Mouse (Mus musculus) heart, embryonic 13.5 days (tissue): Measurements from ENCODE around the gene Ntan1. TPM values are rescaled to one million over a fixed set of nuclear protein-coding genes. Genes with fewer than 3 reads are reported as not detected.
"Not testable (repeated sequence)": the region's sequence is repeated elsewhere in the genome, so short reads cannot be mapped to it uniquely, and the experiment has no call there.

Source experiments
- ATAC-seq: fragments of 200-750 bp; cut with Nextera tagmentation; 2 replicates; pipeline ENCODE4 v1.8.0; 2017; ENCODE audit warnings: moderate TSS enrichment; ENCODE audit not compliant: insufficient number of reproducible peaks, low FRiP score, low TSS enrichment; ENCODE audit errors: extremely low read depth
- H3K27ac ChIP-seq: fragments of 300-500 bp; sonication (generic); replicated peaks from 2 replicates; pipeline ENCODE4 v1.5.1; 2015; ENCODE audit warnings: moderate library complexity, mild to moderate bottlenecking, inconsistent platforms
- H3K27me3 ChIP-seq: fragments of 300-500 bp; sonication (generic); replicated peaks from 2 replicates; pipeline ENCODE4 v1.6.1; 2015; ENCODE audit warnings: mild to moderate bottlenecking, inconsistent platforms
- H3K36me3 ChIP-seq: fragments of 300-500 bp; sonication (generic); 2 replicates; pipeline ENCODE4 v1.6.1; 2015; ENCODE audit warnings: mild to moderate bottlenecking, inconsistent platforms
- H3K4me1 ChIP-seq: fragments of 300-500 bp; sonication (generic); 2 replicates; pipeline ENCODE4 v1.6.1; 2015; ENCODE audit warnings: inconsistent platforms
- H3K4me2 ChIP-seq: fragments of 300-500 bp; sonication (generic); 2 replicates; pipeline ENCODE4 v1.6.1; 2015; ENCODE audit warnings: inconsistent platforms, mild to moderate bottlenecking, moderate library complexity
- H3K4me3 ChIP-seq: fragments of 300-500 bp; sonication (generic); 2 replicates; pipeline ENCODE4 v1.5.1; 2015; ENCODE audit warnings: moderate library complexity, mild to moderate bottlenecking, inconsistent platforms
- H3K9ac ChIP-seq: fragments of 300-500 bp; sonication (generic); 2 replicates; pipeline ENCODE4 v1.6.1; 2015; ENCODE audit warnings: inconsistent platforms, mild to moderate bottlenecking, moderate library complexity
- H3K9me3 ChIP-seq: fragments of 300-500 bp; sonication (generic); 2 replicates; pipeline ENCODE4 v1.6.1; 2016; ENCODE audit warnings: inconsistent platforms
- WGBS: fragments of 180-500 bp; shearing (Covaris S2); methylation state at CpG from one replicate; pipeline ENCODE4 v1.1.7; 2015; ENCODE audit warnings: mixed read lengths; 5-methylcytosine and 5-hydroxymethylcytosine counted together
- polyA plus RNA-seq: library from polyadenylated mRNA; unstranded; fragments of >200 nt; fragmentation: Nextera tagmentation; extraction: Ambion mirVana; gene quantifications from 2 replicates; pipeline ENCODE4 v1.2.1, GENCODE M21; 2015

Ntan1 gene
- 145 and 149 TPM in 2 replicates for polyA plus RNA-seq

DNA sequence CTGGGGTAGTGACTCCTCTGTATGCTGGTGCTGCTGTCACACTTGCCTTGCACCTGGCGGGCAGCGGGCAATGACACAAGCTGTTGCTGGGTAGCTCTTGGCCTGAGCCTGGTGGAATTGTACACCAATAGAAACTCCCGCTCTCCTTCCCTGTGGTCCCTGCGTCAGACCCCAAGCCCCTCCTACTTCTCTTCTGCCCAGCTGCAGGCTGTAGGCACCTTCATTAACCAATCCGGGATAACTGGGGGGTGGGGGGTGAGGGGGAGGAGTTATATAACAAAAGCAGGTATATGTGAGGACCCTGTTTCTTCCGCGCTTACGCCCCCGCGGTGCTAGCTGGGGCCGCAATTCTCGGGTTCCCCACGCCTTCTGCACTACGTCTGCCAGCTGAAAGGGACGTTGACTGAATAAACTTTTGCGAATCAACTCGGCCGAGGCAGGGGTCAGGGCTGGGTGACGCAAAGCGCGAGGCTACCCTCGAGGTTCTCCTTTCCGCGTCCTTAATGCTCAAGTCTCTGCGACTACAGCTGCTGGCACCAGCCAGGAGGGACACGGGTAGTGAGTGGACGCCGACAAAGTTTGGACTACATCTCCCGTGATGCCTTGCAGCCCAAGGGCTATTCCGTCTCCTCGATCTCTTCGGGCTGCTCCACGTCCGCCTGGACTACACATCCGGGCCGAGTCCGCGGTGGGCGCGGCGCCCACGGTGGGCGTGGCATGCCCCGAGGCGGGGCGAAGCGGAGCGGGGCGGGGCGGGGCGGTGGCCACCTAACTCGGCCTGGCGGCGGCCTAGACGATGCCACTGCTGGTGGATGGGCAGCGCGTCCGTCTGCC is at the start of gene Ntan1:
Gene Ntan1 (plus strand): TSS at position 286 of the 834 bp plus-strand sequence.
- ATAC-seq, result peak; percentile 97
- Histone ChIP-seq H3K4me3 (peak within 1 kb of the TSS; percentile 72), H3K9ac (peak within 1 kb of the TSS; percentile 89)

DNA sequence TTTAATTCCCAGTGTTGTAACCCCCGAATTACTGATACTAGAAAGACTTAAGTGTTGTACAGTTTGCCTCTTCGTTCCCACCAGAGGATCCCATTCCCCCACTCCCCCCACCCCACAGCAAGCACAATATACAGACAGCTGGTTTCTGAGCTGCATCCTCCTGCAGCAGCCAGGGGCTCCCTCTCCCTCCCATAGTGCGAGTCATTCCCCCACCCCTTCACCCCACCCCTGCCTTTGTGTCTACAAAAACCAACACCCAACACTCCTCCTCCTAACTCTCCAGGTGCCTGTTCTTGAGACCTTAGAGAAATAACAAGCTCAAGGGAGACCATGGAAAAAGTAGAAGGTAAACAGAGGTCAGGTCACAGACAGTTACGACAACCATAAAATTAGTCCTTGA is 47.0 kb upstream of the Ntan1 start:
- H3K27ac ChIP-seq, H3K9me3 ChIP-seq, H3K4me3 ChIP-seq, H3K4me1 ChIP-seq, H3K4me2 ChIP-seq, H3K36me3 ChIP-seq, H3K9ac ChIP-seq, ATAC-seq, H3K27me3 ChIP-seq: not testable (repeated sequence)
- WGBS, result 59% methylated on average over 4 of the region's 4 CpGs

More for the DNA sequence above, at the start of gene Ntan1:
- Histone ChIP-seq H3K27ac (peak within 1 kb of the TSS; percentile 98), H3K4me2 (peak within 1 kb of the TSS; percentile 76), H3K9me3 (no peaks in the 10 kb centered on the region), H3K36me3 (peaks cover 35% of the 10 kb centered on the region), H3K4me1 (peaks cover 25% of the 10 kb centered on the region), H3K27me3 (no peaks in the 10 kb centered on the region)
- under 1% methylated on average over 58 of the region's 58 CpGs for WGBS

DNA sequence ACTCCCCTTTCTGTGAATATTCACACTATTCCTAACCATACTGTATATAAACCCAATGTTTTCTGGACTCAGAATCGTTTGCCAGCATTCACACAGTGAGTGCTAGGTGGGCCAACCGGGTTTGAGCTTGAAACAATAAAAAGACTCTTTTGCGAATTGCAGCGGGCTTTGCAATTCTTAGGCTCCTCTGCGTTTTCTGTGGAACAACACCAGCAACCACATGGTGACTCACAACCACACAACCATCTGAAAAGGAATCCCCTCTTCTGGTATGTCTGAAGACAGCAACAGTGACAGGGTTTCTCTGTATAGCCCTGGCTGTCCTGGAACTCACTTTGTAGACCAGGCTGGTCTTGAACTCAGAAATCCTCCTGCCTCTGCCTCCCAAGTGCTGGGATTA is 46.6 kb upstream of the Ntan1 start:
- not testable (repeated sequence) for H3K4me1 ChIP-seq, ATAC-seq, H3K4me2 ChIP-seq, H3K9me3 ChIP-seq, H3K4me3 ChIP-seq, H3K27ac ChIP-seq, H3K9ac ChIP-seq, H3K36me3 ChIP-seq, H3K27me3 ChIP-seq
- WGBS, result 80% methylated on average over 5 of the region's 5 CpGs

DNA sequence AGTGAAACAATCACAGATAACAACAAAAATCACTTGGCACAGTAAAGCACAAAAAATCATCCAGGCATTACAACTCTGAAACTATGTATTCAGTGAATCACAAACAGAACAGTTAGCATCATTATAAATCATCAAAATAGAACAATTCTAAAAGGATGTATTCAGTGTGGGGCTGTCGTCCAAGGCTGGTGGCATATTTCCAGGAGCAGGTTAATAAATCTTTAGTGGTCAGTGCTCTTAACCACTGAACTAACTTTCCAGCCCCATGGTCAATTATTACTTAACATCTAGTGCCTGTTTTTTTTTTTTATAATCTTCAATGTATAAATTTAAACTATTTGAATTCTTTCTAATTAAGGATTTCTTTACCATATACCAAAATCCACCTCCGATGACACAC is 44.6 kb upstream of the Ntan1 start:
- not testable (repeated sequence) for H3K27me3 ChIP-seq, H3K4me1 ChIP-seq, H3K9ac ChIP-seq, H3K4me2 ChIP-seq, H3K9me3 ChIP-seq, H3K4me3 ChIP-seq, H3K27ac ChIP-seq, H3K36me3 ChIP-seq, ATAC-seq
- 78% methylated on average over 2 of the region's 2 CpGs for WGBS

DNA sequence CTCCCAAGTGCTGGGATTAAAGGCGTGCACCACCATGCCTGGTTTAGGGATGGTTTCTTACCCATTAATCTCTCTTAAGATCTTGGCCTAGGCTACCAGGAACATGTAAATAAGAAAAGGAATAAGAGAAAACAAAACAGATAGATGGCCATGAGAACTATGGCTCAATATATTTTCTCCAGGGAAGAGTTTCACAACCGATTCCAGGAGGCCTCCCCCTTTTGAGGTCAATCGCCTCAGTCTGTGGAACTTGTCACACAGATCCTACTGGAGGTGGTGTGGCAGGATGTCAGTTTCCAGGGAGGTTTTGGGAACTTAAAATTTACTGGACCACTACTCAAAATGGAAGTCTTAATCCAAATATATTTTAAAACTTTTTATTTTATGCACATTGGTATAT is 44.0 kb upstream of the Ntan1 start:
- not testable (repeated sequence) for H3K9ac ChIP-seq, H3K4me3 ChIP-seq, H3K4me2 ChIP-seq, H3K9me3 ChIP-seq, H3K27ac ChIP-seq, H3K36me3 ChIP-seq, ATAC-seq, H3K4me1 ChIP-seq, H3K27me3 ChIP-seq
- WGBS, result 77% methylated on average over 3 of the region's 3 CpGs

DNA sequence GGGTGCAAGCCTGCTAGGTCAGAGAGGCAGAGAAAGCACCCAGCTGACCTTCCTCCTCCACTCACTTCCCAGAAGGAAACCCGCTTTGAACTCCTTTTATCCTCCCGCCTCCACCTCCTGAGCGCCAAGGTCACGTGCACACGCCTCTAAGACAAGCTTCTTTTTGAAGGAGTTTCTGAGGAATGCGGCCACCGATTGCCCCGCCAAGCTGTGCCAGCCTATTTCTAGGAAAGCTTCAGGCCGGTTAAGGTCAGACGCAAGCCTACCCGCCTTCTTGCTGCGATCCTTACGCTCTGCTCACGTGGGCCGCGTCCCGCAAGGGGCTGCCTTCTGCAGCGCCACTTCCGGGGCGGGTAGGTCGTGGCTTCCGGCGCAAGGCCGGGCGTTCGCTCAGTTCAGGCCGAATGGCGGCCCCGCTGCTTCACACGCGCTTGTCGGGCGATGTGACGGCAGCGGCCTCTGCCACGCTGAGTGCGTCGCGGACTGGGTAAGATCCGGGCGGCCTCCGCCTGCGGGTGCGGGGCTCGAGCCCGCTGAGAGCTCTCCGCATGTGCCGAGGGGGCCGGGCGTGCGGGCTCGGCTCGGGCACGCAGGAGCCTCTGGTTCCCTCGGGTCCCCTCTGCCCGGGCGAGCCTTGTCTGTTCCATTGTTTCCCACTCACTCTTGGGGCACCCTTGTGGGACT is 38.1 kb upstream of the Ntan1 start, which contains the start of gene Rrn3:
Gene Rrn3 (plus strand): TSS at position 356 of the 684 bp plus-strand sequence.
- peak; percentile 94 for ATAC-seq
- under 1% methylated on average over 57 of the region's 57 CpGs for WGBS

DNA sequence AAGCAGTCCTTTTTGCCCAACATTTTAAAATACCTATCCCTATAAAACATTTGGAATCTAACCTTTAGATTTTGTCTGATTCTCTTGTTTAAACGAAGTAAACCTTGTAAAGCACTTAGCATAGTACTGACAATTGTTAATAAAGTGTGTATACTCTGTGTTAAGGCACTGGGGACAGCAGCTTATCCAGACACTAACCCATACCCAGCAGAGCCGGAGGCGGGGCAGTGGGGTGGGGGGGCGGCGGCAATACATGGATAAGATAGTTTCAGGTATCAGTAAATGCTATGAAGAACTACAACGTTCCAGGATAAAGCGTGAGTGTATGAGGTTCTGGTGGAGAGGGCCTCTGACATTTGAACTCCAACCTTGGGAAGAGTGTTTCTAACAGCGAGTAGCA is 37.4 kb upstream of the Ntan1 start:
- peak overlapping the region; percentile 84; the same call in 1 of the 2 replicates for H3K27ac ChIP-seq

More for the DNA sequence above, 38.1 kb upstream of the Ntan1 start, which contains the start of gene Rrn3:
- peaks cover 40% of the 10 kb centered on the region for H3K36me3 ChIP-seq
- peak within 1 kb of the TSS; percentile 91 for H3K4me3 ChIP-seq
- H3K27me3 ChIP-seq, result no peaks in the 10 kb centered on the region
- H3K27ac ChIP-seq, result peak within 1 kb of the TSS; percentile 84
- peak within 1 kb of the TSS; percentile 96 for H3K9ac ChIP-seq
- peaks cover 17% of the 10 kb centered on the region for H3K4me1 ChIP-seq
- H3K9me3 ChIP-seq, result peaks cover 9% of the 10 kb centered on the region; the same call in 1 of the 2 replicates
- H3K4me2 ChIP-seq, result peak within 1 kb of the TSS; percentile 73

DNA sequence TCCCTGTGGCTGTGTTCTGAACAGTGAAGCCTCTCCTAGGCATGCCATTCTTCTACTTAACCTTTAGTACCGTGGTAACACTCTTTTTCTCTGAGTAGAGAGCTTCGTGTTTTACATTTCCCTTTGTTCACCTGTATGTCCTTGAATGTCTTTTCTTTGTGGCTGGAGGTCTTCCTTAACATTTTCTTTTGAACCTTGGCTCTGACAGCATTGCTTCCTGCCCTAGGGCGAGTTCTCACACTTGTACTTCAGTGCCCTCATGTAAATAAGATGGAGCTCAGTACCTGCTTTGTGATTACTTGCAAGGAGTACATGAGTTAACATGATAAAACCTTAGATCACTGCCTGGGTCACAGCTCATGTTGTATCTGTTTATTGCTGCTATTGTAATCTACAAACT is 32.7 kb upstream of the Ntan1 start:
- Histone ChIP-seq H3K9ac (no peak overlapping the region), H3K36me3 (peaks cover 82% of the 10 kb centered on the region), H3K9me3 (no peaks in the 10 kb centered on the region), H3K27ac (no peak overlapping the region), H3K4me3 (no peak overlapping the region), H3K4me2 (no peak overlapping the region), H3K27me3 (no peaks in the 10 kb centered on the region), H3K4me1 (peaks cover 11% of the 10 kb centered on the region)
- WGBS, result 87% methylated on average over 3 of the region's 3 CpGs
- ATAC-seq, result no peak

More for the DNA sequence above, 37.4 kb upstream of the Ntan1 start:
- Histone ChIP-seq H3K4me3 (peak overlapping the region; percentile 91), H3K27me3 (no peaks in the 10 kb centered on the region), H3K9me3 (peaks cover 9% of the 10 kb centered on the region; the same call in 1 of the 2 replicates), H3K4me1 (peaks cover 17% of the 10 kb centered on the region), H3K36me3 (peaks cover 47% of the 10 kb centered on the region), H3K9ac (peak overlapping the region; percentile 96), H3K4me2 (peak overlapping the region; percentile 73)
- no peak for ATAC-seq
- WGBS, result 28% methylated on average over 8 of the region's 8 CpGs

DNA sequence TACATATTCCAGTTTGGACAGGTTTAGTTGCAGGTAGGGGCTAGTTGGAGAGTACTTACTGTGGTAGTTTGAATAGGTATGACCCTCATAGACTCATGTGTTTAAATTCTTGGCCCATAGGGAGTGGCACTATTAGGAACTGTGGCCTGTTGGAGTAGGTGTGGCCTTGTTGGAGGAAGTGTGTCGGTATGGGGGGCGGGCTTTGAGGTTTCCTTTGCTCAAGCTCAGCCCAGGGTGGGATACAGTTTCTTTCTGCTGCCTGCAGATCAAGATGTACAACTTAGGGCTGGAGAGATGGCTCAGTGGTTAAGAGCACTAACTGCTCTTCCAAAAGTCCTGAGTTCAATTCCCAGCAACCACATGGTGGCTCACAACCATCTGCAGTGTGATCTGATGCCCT is 25.2 kb upstream of the Ntan1 start:
- H3K4me3 ChIP-seq, H3K9ac ChIP-seq, ATAC-seq, H3K4me2 ChIP-seq, H3K27me3 ChIP-seq, H3K27ac ChIP-seq, H3K4me1 ChIP-seq, H3K9me3 ChIP-seq: not testable (repeated sequence)
- H3K36me3 ChIP-seq, result peaks cover 98% of the 10 kb centered on the region
- WGBS, result 89% methylated on average over 2 of the region's 2 CpGs

DNA sequence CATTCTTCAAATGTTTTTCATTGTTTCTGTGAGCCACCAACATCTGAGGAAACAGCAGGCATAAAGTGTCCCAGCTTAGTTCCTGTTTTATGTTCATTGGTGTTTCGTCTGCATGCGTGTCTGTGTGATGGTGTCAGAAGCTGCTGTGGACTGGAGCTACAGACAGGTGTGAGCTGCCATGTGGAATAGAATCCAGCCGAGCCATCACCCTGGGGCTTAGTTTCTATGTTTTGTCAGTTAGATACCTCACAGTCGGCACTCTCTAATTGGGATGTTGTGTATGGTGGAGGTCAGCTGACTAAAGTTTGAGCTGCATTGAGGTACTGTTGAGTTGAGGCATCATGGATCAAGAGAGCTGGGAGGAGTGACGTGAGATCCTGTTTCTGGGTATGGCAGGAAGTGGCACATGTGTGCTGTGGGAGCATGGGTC is 21.9 kb upstream of the Ntan1 start:
- WGBS, result 87% methylated on average over 5 of the region's 5 CpGs
- Histone ChIP-seq H3K4me1 (no peaks in the 10 kb centered on the region), H3K27ac (no peak overlapping the region), H3K4me3 (no peak overlapping the region), H3K9me3 (no peaks in the 10 kb centered on the region), H3K27me3 (no peaks in the 10 kb centered on the region), H3K36me3 (peaks cover 97% of the 10 kb centered on the region), H3K9ac (no peak overlapping the region), H3K4me2 (no peak overlapping the region)
- no peak for ATAC-seq

DNA sequence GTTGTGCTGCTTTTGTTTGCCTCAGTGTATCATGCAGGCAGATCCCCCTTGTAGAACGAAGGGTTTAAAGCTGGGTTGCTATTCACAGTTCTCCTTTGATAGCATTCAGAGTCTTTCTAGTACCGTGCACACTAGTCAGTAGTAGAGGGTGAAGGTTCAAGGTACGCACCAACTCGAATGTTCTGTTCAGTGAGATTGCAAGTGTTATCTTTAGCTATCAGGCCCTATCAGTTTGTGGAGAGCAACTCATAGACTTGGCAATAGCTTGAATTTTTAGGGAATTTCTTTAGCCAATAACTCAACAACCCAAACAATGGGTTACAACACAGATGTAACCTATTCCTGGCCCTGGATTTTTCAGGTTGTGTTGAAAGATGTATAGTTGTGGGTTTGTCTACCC is 17.4 kb upstream of the Ntan1 start:
- H3K9me3 ChIP-seq, result no peaks in the 10 kb centered on the region
- H3K36me3 ChIP-seq, result peaks cover 94% of the 10 kb centered on the region
- H3K27me3 ChIP-seq, result no peaks in the 10 kb centered on the region
- WGBS, result 88% methylated on average over 4 of the region's 4 CpGs
- no peak overlapping the region for H3K4me2 ChIP-seq
- no peak for ATAC-seq
- H3K4me1 ChIP-seq, result no peaks in the 10 kb centered on the region
- H3K4me3 ChIP-seq, result no peak overlapping the region
- no peak overlapping the region for H3K27ac ChIP-seq
- H3K9ac ChIP-seq, result no peak overlapping the region
